Mouse (Mus musculus) pancreas, adult 10 weeks (tissue): Measurements from ENCODE around the gene Ccdc9b. TPM values are rescaled to one million over a fixed set of nuclear protein-coding genes. Genes with fewer than 3 reads are reported as not detected.

ENCODE experiments used
- polyA plus RNA-seq: library from polyadenylated mRNA; stranded (reverse); fragments of 350-450 nt; fragmentation: Illumina TruSeq; extraction: RNeasy Lipid Tissue Mini Kit (QIAGEN cat#74804); gene quantifications from one replicate; pipeline ENCODE4 v1.2.3, GENCODE M21; 2015; ENCODE audit warnings: low read depth, low replicate concordance; ENCODE audit not compliant: insufficient read depth

Gene Ccdc9b
- 4.7 TPM for polyA plus RNA-seq

DNA sequence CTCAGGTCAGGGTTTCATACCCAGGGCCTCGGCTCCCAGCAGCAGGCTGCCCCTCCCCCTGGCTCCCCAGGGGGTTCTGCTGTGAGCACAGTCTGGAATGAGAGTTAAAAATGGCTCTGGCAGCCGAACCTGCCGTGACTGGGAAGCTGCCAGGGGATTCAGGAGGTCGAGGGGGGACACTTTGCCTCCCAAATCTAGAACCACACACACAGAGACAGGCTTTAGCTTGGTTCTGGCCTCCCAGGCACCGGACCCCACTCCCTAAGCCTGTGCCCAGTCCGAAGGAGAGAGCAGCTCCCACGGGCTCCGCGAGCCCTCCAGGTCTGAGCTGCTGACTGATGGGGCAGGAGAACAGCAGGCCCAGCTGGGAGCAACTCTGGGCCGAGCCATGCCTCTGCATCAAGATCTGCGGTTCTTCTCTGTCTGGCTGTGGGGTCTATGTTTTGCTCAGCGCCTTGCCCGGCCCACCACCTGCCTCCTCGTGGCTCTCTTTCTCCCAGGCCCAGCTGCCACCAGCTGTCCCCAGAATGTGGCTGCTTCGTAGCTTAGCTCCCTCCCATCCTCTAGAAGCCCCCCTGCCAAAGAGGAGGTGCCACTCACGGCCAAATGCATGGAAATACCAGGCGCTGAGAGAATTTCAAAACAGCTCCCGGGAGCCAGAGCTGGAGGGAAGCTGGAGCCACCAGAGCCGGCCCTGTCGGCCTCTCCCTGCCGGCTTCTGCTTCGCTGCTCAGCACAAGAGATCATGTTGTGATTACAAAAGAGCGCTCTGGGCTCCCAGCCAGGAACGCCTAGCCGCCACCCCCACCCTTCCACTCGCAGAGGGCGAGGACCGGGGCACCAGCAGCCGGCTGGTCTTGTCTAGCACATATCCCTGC is at the start of gene Ccdc9b:
Ccdc9b (minus strand) TSS at position 756 of the 878 bp plus-strand sequence.

GRCm38 (mm10) chr2:118779504-118780480 is 17.3 kb upstream of the Ccdc9b start, which contains the start of gene Disp2:
Disp2 (plus strand) TSS chr2:118779719.

GRCm38 (mm10) chr2:118772158-118772874 is 9.9 kb upstream of the Ccdc9b start, which contains the start of gene Phgr1:
Phgr1 (plus strand) TSS chr2:118772769.

DNA sequence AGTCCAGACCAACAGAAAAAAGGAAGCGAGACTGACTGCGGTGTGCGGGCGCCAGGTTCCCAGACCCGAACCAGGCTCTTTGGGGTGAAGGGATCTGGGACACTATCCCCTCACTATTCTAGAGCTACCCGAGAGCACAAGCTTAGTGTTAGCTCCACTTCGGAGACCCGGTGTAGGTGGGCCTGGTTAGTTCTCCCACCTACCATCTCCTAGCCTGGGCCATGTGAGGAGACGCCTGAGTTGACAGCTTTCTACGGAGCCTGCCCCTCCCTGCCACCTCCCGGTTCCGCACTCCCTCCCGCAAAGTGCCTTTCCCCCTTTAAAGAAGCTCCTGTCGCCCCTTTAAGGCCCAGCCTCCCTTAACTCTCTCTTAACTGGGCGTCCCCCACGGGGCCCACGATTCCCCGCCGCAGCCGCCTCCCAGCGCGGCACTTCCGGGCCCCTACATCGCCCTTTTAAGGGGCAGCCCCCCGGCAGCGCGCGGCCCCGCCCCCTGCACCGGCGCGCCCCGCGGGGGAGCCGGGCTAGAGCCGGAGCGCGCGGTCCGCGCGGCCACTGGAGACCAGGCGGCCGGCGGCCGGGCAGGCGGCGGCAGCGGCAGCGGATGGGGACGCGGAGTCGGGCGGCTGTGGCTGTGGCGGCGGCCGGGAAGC is 17.1 kb downstream of the Ccdc9b start, which contains the start of gene Inafm2:
Inafm2 (plus strand) TSS at position 527 of the 653 bp plus-strand sequence.

DNA sequence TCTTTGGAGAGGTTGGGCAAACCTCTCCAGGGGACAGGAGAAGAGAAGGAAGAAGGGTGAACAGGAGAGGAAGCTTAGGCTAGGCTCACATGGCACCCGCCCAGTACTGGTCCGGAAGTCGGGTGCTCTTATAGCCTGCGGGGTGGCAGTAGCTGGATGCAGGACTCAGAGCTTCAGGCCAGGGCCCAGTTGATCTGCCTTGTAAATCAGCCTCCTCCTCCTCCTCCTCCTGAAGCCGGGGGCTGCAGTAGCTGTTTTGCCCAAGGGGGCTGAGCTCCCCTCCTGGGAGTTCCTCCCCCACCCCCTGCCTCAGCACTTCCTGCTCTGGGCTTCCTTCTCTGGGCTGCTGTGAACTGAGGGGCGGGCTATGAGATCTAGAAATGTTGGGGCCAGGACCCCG is 34.1 kb downstream of the Ccdc9b start, which contains the start of gene Plcb2:
Plcb2 (minus strand) TSS at position 102 of the 400 bp plus-strand sequence.

Other genes starting within 250 kb of the Ccdc9b start
- gene Bmf, start 213.0 kb downstream of the Ccdc9b start, polyA plus RNA-seq: 2.7 TPM
- gene Bub1b, start 164.4 kb downstream of the Ccdc9b start, polyA plus RNA-seq: 1.1 TPM
- gene Pak6, start 99.4 kb downstream of the Ccdc9b start, polyA plus RNA-seq: 2.2 TPM
- gene Ankrd63, start 58.7 kb downstream of the Ccdc9b start, polyA plus RNA-seq: not detected
- gene Plcb2, start 34.2 kb downstream of the Ccdc9b start, polyA plus RNA-seq: 0.33 TPM
- 2.5 TPM for gene Inafm2, start 16.9 kb downstream of the Ccdc9b start, polyA plus RNA-seq
- not detected for gene Phgr1, start 10.1 kb upstream of the Ccdc9b start, polyA plus RNA-seq
- gene Disp2, start 17.1 kb upstream of the Ccdc9b start, polyA plus RNA-seq: 7.6 TPM
- not detected for gene Knstrn, start 51.3 kb upstream of the Ccdc9b start, polyA plus RNA-seq
- gene Ivd, start 99.3 kb upstream of the Ccdc9b start, polyA plus RNA-seq: 65.2 TPM
- 3.0 TPM for gene Bahd1, start 137.7 kb upstream of the Ccdc9b start, polyA plus RNA-seq
- gene Chst14, start 163.8 kb upstream of the Ccdc9b start, polyA plus RNA-seq: 2.5 TPM